ENCODE assay signal across 8 mouse cellular contexts in genomic region chr1:105354901-105355891, GRCm38 (mm10). TPM values are rescaled to one million over a fixed set of nuclear protein-coding genes. Genes with fewer than 3 reads are reported as not detected.
DNase-seq lines count a peak whose midpoint lies in the region.

No protein-coding gene starts in this region.

- DNase-seq in R1 (ENCODE audit: low read depth, low spot score) = peak; percentile 27
- DNase-seq in cerebellum, adult 9-10 months = peak; percentile 81
- peak; percentile 33 to 41 for DNase-seq in frontal cortex, postnatal 10 days (ENCODE audit: low spot score in 2 of 2)
- peak; percentile 60 for DNase-seq in heart, postnatal 4 days
- DNase-seq in layer of hippocampus, postnatal 25 days (ENCODE audit: extremely low spot score in 1 of 2, low spot score in 1 of 2) = peak; percentile 19 to 32
- DNase-seq in lung, postnatal 36 days = peak; percentile 22
- DNase-seq in right cerebral cortex, postnatal 14 days = peak; percentile 35
- DNase-seq in c-Kit-positive CD71-positive TER-119-positive erythroid progenitor cells, embryonic 14.5 days (ENCODE audit: low spot score) = no peak

RNA-seq across cellular contexts. Expression of gene Rnf152, which starts 1.3 kb away (rescaled TPM):
- total RNA-seq in heart, postnatal 4 days (2021) = 1 to 10 TPM; 2.8 to 3.3 TPM
- total RNA-seq in layer of hippocampus, postnatal 25 days (2021) = 1 to 10 TPM; 2.6 TPM
